Mouse (Mus musculus) megakaryocyte, adult 5-6 weeks (primary cell): Measurements from ENCODE around the gene Ppp1cc. TPM values are rescaled to one million over a fixed set of nuclear protein-coding genes. Genes with fewer than 3 reads are reported as not detected.
"Not testable (repeated sequence)": the region's sequence is repeated elsewhere in the genome, so short reads cannot be mapped to it uniquely, and the experiment has no call there.

Experiments
- ATAC-seq: 2 replicates; pipeline ENCODE4 v1.8.0; 2016; ENCODE audit warnings: mild to moderate bottlenecking, inconsistent platforms; ENCODE audit not compliant: poor library complexity, severe bottlenecking
- total RNA-seq, 2 experiments: library from RNA; stranded (forward) in 1 of 2; stranded (reverse) in 1 of 2; fragments of 153-499, 151-499 nt in 1 of 2; fragments of 221-1000, 200-1000 nt in 1 of 2; gene quantifications; 2 replicates each; pipeline versions ENCODE4 v1.2.3 to v1.2.4; 2015 to 2017

The Ppp1cc gene
- total RNA-seq, 2 experiments from 2014 or later: 193 to 354 TPM

DNA sequence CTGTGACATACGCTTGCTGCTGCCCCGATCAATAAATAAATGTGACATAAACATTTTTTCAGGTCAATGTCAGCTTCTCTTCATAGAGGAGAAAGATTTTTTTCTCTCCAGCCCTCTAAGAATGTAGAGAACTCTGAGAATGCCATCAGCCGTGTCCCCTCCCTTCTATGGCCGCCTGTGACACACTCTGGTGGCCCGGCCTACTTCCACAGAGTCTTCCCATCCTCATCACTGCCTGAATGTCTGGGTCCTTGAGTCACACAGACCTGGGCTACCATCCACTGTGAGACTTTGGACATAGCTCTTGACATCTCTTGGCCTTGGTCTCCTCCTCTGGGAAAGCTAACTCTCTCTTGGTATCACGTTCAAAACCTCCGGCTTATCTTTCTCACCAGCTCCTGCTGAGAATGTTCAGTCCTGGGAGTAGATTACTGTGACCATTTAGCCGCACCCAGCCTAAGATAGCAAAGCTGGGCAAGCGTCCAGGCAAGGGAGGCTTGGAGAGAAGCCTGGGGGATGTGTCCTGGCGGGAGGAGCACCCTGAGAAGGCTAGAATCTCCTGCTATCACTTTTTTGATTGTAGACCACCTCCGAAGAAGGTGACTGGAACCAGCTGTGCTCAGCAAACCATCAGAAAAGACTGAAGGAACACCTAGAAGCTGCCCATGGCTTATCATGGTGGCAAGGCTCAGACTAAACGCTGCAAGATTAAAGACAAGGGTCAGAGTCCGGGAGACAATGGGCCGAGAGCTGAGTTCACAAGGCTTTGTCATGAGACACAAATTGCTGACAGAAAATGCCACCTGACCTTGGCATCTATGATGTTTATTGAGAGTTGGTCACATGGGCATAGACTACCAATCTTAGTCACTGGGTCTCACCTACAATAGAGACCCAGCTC, 21.3 kb upstream of the Ppp1cc start:
- ATAC-seq: no peak

DNA sequence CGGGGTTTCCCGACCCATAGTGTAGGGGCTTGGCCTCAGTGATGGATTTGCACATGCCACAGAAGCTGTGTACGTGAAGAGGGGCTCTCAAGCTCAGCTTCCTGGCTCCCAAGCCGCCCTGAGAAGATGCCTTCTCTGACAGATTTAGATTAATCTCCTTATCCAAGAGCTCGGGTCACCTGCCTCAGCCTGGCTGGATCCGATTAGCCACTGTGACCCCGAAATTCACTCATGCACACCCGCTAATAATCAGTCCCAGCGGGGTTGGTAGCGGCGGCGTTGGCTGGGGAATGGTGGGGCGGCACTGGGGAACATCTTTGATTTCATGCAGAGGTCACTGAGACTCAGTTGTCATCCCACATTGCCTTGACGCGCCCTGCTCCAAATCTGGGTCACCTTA, 19.2 kb upstream of the Ppp1cc start:
- no peak for ATAC-seq

DNA sequence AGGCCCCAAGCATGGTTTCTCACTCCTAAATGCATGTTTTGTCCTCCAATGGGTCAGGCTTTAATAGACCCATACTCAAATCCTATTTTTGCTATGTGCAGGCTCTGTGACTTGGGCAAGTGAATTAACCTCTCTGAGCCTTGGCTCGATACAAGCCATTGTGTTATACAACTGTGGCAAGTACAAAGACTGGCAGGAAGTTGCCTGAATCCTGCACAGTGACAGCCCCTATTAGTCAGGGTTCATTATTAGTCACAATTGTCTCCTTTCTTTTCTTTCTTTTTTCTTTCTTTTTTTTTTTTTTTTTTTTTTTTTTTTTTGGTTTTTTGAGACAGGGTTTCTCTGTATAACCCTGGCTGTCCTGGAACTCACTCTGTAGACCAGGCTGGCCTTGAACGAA, 18.3 kb upstream of the Ppp1cc start:
- ATAC-seq: not testable (repeated sequence)

DNA sequence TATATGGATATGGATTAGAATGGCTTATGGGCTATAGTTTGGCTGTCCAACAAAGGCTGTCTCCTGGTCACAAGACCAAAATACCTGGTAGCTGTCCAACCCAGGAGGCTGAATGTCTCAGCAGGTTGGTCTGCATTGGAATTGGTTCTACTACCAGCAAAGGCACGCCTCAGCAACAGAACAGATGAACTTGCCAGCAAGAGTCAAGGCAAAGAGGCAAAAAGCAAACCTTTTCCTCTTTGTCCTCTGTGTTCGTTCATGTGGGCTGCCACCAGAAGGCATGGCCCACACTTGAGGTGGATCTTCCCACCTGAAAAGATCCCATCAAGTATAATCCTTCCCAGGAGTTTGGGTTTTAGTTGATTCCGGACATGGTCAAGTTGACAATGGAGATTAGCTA, 17.4 kb upstream of the Ppp1cc start, which contains the start of gene Ccdc63:
Gene Ccdc63, minus strand, starts transcription at position 101 of the 400 bp plus-strand sequence.
- ATAC-seq: no peak

DNA sequence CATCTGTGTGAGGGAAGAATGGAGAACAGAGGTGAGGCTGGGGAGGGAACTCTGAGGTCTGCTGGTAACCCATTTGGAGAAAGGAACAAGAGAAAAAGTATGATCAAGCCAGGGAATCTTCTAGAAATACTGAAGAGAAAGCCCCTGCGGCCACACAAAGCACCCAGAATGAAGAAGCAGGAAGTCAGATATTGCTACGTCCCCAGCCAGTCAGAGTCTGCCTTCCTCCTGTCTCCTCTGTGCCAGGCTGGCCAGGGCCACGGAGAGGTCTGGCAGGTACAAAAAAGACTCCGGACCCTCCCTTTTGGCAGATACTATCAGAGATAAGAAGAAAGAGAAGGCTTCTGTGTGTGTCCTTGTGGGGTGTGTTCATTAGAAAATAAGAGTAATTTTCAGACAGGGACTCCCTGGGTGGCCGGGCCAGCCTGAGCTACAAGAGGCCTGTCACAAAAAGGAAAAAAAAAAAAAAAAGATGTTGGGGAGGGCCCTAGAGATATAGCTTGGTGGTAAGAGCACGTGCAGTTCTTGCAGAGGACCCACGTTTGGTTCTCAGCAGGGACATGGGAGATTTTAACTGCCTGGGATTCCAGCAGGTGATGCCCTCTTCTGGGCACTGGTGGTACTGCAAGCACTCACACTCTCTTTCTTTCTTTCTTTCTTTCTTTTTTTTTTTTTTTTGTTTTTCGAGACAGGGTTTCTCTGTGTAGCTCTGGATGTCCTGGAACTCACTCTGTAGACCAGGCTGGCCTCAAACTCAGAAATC, 15.7 kb upstream of the Ppp1cc start:
- peak; percentile 43 for ATAC-seq

DNA sequence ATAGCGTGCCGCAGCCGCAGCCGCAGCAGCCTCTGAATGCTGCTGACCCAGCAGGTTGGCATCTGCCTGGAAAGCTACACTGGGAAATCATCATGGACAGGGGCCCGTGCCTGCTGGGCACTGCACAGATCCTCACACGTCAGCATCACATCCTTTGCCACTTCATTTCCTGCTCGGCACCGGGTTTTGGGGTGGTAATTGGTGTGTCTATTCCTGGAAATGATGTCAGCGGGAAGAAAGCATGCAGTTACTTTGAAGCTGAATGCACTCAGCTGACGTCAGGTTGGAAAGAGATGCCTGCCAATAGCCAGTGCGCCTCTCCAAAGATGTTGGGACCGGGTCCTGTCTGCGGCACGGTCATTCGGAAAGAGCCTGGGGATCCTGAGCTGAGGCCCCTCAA, 14.5 kb upstream of the Ppp1cc start:
- ATAC-seq: no peak

DNA sequence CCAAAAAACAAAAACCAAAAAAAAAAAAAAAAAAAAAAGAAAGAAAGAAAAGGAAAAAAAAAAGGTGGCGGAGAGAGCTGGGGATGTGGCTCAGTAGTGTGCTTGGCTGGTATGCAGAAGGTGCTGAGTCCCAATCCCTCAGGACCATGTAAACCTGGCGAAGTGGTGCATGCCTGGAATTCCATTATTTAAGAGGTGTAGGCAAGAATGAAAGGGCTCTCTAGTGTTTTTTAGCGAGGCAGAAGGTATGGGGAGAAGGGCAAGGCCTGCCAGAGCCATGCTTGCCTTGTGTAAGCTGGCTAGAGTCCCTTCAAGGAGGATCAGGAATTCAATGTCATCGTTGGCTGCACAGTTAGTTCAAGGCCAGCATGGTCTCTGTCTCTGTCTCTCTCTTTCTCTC, 13.3 kb upstream of the Ppp1cc start:
- ATAC-seq: no peak

DNA sequence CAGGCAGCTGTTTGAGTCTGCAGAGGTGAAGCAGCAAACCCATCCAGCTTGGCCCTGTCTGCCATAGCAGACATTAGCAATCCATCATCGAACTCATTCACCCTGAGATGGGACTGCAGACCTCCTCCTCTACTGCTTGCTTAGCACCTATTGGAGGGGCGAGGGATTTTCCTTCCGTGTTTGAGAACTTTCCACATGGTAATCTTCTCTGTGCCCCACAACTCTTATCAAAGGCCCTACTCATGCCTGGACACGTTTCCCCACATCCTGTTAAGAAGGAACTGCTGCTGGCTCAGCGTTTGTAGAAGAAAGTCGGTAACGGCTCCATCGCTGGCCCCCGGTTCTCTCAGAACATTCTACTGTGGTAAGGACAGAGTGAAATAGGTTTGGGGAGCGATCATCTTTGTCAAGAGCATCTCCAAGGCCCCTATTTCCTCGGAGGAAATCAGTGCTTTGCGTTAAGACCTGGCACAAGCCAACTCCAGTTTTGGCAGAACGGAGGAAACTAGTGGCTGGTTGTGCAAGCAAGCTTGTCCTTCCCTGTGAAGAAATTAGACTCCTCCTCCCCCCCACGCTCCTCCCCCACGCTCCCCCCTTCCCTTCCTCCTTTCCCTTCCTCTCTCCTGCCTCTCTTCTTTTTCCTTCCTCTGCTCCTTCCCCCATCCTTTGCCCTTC, 12.6 kb upstream of the Ppp1cc start:
- peak; percentile 76 for ATAC-seq

DNA sequence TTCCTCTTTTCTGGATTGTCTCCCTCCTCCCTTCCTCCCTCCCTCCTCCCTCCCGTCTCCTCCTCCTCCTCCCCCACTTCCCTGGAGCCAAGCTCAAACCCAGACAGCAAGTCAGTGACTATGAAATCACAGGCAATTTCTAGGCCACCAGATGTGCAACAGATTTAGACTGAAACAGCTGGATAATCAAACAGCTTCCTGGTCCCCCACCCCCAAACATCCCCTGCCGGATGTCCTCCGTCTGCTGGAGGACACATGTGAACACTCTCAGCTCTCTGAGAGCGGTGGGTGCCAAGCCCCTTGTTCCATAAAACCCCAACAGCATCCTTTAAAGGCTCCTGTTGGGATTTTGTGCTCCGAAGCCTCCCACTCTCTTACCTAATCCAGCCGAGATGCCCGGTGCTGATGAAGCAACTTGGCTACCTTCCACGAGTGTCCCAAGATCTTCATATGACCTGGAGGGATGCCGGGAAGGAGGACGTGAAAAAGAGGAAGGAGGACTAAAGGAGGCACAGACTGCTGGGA, 12.0 kb upstream of the Ppp1cc start:
- peak; percentile 52 for ATAC-seq

DNA sequence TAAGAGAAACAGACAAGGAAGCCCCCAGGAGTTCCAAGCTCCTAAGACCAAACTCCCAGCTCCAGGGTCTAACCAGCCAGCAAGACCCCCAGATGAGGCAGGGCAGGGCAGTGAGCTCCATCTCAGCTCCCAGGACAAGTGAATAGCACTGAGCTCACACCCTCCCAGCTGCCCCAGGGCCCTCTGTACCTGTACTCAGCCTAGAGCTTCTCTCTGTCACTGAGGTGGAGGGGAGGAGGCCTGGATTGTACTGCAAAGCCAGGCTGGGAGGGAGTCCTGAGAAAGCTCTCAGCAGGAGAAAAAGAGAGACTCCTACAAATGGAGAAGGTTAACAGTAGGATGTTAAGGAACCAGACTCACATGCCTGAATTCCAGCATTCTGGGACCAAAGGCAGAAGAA, 11.5 kb upstream of the Ppp1cc start:
- ATAC-seq: 0 out of 2 replicates have a peak, but pooled peaks have one; percentile 1

DNA sequence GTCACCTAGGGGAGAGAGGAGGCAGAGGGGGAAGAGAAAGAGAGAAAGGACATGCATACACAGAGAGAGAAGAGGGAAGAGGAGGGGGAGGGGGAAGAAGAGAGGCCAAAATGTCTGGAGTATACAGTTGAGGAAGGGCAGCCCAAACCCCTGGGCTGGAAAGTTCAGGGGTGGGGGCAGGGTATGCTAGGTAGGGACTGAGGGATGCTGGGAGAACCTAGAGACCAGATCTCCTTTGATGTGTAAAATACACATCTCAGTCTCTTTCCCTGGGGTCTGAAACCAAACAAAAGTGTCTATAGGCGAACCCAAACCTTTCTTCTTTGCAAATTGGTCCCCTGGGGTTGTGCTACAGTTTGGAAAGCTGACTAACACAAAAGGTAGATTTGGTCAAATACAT, 10.0 kb upstream of the Ppp1cc start:
- ATAC-seq: no peak

DNA sequence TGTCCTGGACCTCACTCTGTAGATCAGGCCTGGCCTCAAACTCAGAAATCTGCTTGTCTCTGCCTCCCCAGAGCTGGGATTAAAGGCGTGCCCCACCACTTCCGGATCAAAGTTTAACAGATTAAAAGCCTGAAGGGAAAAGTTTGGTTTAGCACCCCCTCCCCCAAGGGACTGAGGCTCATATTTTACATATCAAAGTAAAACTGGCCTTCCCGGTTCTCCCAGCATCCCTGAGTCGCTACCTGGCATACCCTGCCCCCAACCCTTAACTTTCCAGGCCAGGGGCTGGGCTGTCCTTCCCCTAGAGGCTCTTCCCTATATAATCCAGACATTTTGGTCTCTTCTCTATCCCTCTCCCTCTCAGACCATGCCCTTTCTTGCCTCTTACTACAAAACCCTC, 8.8 kb upstream of the Ppp1cc start:
- ATAC-seq: no peak

DNA sequence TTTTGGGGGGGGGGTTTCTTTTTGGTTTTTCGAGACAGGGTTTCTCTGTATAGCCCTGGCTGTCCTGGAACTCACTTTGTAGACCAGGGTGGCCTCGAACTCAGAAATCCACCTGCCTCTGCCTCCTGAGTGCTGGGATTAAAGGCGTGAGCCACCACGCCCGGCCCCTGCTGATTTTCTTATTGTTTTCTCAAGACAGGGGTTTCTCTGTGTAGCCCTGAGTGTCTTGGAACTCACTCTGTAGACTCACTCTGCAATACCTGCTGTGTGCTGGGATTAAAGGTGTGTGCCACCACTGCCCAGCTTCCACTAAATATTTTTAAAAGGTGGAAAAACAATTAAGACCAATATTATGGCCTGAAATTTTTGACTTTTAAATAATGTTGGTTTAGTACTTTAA, 5.6 kb upstream of the Ppp1cc start:
- not testable (repeated sequence) for ATAC-seq

DNA sequence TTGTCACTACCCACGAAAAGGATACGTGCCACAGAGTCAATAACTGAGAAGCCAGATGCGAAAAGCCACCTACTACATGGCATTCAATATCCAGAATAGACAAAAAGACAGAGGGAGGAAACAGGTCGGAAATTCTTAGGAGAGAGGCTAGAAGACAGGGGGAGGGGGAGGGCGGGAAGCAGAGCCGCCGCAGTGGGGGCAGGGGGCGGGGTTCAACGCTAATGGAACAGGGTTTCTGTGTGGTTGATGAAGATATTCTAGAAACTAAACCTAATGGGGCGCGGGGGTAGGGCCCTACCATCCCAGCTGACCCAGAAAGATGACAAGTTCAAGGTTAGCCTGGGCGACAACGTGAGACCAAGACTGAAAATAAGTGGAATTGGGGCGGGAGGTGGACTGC, 4.1 kb upstream of the Ppp1cc start:
- no peak for ATAC-seq

DNA sequence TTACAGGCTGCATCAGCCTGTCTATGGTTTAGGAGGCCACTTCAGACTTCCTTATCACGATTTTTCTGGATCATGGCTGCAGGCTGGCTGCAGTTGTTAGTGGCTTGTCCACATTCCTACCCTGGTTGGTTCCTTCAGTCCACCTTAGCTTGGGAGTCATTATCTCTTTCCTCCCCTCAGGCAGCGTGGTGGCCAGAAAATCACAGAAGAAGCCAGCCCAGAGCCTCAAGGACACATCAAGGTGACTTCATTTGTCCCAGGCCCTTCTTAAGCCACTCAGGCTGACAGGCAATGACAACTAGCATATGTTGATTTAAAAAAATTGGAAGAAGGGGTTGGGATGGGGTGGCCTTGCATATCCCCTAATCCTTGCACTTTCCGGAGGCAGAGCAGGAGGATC, 3.3 kb upstream of the Ppp1cc start:
- ATAC-seq: no peak

DNA sequence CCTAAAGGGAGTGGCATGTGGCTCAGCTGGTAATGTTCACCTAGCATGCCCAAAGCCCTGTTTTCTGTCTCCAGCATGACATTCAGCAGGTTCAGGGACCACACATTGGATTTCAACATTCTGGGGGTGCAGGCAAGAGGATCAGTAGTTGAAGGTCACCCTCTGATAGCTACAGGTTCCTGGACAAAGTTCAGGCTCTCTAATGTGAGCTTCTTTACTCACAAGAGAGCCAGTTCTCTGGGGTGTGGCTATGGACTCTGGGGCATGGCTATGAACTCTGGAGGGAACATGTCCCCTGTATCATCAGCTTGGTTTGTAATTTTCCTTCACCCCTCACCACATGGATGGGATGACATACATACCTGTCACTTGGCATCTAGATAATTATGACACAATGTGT, 2.5 kb upstream of the Ppp1cc start:
- no peak for ATAC-seq

DNA sequence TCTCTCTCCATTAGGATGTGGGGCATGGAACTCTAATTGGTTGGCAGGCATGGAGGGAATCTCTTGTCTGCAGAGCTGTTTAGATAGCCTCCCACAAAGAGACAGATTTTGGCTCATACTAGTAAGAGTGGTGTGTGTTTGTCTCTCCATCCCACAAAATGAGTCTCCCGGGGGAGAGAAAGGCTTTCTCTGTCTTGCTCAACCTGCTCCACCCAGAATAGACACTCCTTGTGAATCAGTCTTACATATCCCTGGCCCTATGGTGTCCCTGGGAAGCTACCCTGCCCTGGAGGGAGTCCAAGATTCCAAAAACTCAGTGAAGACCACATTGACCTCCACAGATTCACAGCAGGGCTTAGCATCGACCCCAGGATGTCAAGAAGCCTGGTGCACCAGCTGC, 1.6 kb upstream of the Ppp1cc start:
- no peak for ATAC-seq

DNA sequence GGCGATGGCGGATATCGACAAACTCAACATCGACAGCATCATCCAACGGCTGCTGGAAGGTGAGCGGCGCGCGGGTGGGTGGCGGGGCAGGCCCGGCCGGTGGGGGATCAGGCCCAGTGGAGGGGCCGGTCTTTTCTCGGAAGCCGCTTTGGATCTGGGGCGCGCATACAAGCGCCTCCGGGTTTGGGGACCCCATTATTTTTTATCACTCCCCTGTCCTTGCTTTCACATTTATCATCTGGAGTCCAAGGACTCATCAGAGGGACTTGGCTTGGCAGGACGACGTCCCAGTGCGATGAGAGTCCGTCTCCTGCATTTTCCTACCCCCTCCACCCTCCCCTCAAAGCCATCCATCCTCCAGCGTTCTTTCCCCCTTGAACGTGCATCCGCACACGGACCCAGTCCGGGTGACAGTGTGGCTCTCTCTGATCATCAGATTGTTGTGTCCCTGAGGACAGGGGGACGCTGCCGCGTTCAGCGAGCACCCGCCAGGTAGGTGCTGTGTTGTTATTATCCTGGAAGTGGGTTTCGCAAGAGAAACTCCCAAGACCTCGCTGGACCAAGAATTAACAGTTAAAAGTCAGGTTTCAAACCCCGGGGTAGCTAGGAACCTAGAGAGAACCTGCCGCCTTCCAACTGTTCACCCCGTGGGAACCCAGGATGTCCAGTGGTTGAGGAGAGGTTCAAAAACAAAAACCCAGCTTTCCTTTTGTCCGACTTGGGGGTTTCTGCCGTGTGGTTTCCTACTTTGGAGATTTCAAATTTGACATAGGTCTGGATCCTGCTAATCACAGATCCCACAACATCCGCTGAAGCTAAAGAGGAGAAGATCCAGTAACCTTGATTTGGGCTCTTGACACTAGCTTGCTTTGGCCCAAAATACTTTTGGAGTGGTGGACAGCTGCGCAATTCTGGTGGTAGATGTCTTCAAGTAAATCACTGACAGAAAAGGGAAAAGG, 758 bp downstream of the Ppp1cc start:
- ATAC-seq: no peak

DNA sequence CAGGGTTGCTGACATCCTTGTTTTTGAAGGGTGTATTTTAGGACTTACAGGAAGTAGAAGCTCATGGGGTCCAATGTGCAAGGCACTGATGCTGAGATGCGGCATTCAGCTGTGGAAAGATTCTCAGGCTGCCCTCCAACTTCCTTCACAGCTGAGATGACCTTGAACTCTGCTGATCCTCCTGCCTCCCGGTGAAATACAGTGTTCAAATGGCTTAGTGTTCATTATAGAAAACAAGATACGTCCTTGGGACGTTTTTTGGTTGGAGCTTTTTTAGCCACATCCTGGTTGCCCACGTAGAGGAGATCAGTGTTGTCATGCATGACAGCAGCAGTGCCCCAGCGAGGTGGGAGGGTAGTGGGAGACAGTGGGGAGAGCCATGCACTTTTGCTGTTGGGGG, 5.1 kb downstream of the Ppp1cc start:
- ATAC-seq: no peak

DNA sequence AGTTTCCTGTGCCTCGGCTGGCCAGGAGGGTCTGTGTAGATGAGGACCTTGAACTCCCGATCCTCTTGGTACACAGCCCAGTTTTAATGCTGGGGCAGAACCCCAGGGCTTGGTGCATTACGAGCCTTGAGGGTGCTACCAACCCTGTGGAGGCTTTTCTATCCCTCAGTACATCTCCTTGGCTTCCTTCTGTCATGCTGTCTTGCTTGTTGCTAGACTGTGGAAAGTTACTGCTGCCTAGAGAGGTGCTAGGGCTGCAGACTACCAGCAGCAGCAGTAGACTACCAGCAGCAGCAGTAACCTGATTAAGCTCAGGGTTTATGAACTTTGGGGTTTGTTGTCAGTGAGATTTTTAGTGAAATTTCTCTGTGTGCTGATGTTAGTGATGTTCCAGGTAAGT, 5.9 kb downstream of the Ppp1cc start:
- no peak for ATAC-seq
